Mouse (Mus musculus): ENCODE measurements around the gene Lrrc32.

Gene Lrrc32

GRCm38 (mm10) chr7:98542731-98543142, 53.7 kb downstream of the Lrrc32 start:
- no peak for TF ChIP-seq GATA4 (IDR thresholded peaks at IDR 0.05; ENCODE audit: insufficient replicate concordance, low read length)

- no peak for TF ChIP-seq GATA4 (IDR thresholded peaks at IDR 0.05; ENCODE audit: insufficient replicate concordance, low read length)
Measured at GRCm38 (mm10) chr7:98543853-98544370, 54.8 kb downstream of the Lrrc32 start.

GRCm38 (mm10) chr7:98544556-98544955, 55.5 kb downstream of the Lrrc32 start:
- no peak for TF ChIP-seq GATA4 (IDR thresholded peaks at IDR 0.05; ENCODE audit: insufficient replicate concordance, low read length)

GRCm38 (mm10) chr7:98548839-98549238, 59.8 kb downstream of the Lrrc32 start:
- no peak; the same call in 1 of the 2 replicates for TF ChIP-seq GATA4 (IDR thresholded peaks at IDR 0.05; ENCODE audit: insufficient replicate concordance, low read length)

GRCm38 (mm10) chr7:98550596-98550995, 61.5 kb downstream of the Lrrc32 start:
- no peak; the same call in 1 of the 2 replicates for TF ChIP-seq GATA4 (IDR thresholded peaks at IDR 0.05; ENCODE audit: insufficient replicate concordance, low read length)

- TF ChIP-seq GATA4 (IDR thresholded peaks at IDR 0.05; ENCODE audit: insufficient replicate concordance, low read length) = no peak
Measured at GRCm38 (mm10) chr7:98551041-98551440, 62.0 kb downstream of the Lrrc32 start.

Measured in liver, adult (tissue).